Mouse (Mus musculus) heart, postnatal 36 days (tissue): Measurements from ENCODE around the gene E2f4. TPM values are rescaled to one million over a fixed set of nuclear protein-coding genes. Genes with fewer than 3 reads are reported as not detected.

Source experiments
- DNase-seq, 2 experiments: peaks; one replicate each; pipeline ENCODE4 v3.0.0; 2021 to 2022
- intact Hi-C: fragments of 180-260 bp; cut with DNase I; formaldehyde crosslinking; loops from one replicate; pipeline ENCODE4 v1.15.1; 2025
- total RNA-seq, 2 experiments: library from RNA; stranded (reverse); gene quantifications; 2 replicates each; pipeline ENCODE4 v1.2.3; 2021

Gene E2f4
- total RNA-seq, 2 experiments from 2014 or later: 18.9 to 20.0 TPM

- intact Hi-C loops: no loop called here
- no peak for DNase-seq
Observed at GRCm38 (mm10) chr8:105268342-105269074, 29.0 kb upstream of the E2f4 start.

- intact Hi-C loops: no loop called here
- no peak for DNase-seq
Observed at GRCm38 (mm10) chr8:105269075-105269458, 28.4 kb upstream of the E2f4 start.

DNA sequence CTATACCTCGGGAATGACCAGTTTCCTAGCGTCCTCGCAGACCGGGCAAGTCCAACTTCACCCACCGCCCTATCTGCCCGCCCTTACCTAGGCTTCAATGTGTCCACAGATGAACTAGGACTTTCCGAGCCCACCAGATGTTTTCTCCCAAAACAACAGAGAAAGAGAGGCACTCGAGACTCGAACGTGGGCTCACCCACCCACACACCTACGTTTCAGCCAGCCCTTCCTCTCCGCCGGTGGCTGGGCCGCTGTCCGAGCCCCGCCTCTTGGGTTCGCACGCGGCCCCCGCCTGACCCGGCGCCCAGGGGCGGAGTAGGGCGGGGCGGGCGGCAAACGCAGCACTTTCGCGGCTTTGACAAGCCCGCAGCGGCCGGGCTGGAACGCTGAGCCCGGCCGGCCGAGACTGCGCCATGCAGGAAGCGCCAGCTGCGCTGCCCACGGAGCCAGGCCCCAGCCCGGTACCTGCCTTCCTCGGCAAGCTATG, 28.0 kb upstream of the E2f4 start, which contains the start of gene Hsf4:
Gene Hsf4, plus strand, starts transcription at position 341 of the 487 bp plus-strand sequence.
- intact Hi-C loops: no loop called here
- peak; percentile 72 to 73 for DNase-seq

- intact Hi-C loops: loop anchor here (10.0 kb wide), 1 partner anchor 616 kb away; no protein-coding TSS in a partner anchor
- DNase-seq: no peak
Observed at GRCm38 (mm10) chr8:105270101-105270915, 27.2 kb upstream of the E2f4 start.

DNA sequence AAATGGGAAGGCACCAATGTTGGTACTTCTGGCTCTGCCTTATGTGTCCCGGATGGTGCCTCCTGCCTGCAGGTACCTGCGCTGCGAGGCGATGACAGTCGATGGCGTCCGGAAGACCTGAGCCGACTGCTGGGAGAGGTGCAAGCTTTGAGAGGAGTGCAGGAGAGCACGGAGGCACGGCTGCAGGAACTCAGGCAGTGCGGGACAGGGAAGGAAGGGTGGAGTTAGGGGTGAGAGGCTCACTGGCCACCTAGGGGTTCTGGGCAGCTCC, 26.6 kb upstream of the E2f4 start:
- intact Hi-C loops: loop anchor here (10.0 kb wide), 1 partner anchor 616 kb away; no protein-coding TSS in a partner anchor
- no peak for DNase-seq

- DNase-seq: no peak
- intact Hi-C loops: loop anchor here (10.0 kb wide), 1 partner anchor 621 kb away; no protein-coding TSS in a partner anchor
Observed at GRCm38 (mm10) chr8:105275387-105275786, 22.1 kb upstream of the E2f4 start.

DNA sequence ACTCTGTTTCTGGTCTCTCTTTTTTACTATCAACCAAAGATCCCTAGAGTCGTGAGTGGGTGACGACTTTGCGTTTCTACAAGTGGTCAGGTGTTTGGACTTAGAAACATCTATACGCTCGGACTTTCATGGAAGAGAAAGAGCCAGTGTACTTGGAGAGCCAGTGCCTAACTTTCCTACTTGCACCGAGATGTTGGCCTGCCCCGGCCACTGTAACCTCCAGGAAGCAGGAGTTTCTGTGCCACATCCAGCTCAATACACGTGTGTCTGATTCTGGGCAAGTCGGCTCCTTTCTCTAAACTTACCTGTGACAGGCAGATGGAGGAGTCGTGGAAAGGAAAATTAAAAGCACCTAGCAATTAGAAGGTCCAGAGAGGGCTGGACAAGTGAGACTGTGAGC, 21.6 kb upstream of the E2f4 start, which contains the start of gene Nol3:
Gene Nol3, plus strand, starts transcription at position 301 of the 400 bp plus-strand sequence.
- intact Hi-C loops: loop anchor here (10.0 kb wide), 1 partner anchor 621 kb away; no protein-coding TSS in a partner anchor
- no peak for DNase-seq

DNA sequence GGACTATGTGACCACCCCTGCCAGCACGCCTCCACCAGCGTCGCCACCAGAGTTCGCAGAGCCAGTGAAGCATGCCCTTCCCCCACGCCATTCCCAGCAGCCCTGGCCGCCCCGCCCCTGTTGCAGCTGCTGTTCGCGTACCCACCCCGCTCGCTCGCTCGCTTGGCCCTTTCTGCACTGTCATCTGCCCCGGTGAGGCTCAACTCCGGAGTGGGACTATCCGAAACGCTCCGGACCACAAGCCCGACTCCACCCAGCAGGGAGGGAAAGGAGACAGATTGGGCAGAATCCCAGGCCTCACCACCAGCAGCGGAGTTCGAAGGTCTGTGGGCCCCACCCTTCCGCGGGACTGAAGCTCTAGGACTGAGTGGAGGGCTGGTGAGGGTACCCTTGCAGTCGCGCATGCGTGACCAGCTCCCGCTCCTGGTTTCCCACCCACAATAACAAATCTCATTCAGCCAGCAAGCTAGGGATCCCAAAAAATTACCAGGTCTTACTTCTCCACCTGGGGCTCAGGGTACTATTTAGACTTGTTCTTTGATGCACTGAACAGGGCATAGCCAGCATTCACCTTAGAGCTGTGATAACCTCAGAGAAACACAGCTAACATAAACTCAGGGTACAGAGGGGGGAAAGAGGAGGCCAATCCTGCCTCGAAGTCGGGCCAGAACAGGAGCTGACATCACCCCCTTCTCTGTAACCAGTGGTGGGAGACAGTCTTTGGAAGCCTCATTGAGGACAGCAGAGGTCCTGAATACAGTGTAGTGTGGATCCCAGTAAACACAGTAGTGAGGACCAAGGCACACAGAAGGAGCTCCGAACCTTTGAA, 21.0 kb upstream of the E2f4 start:
- intact Hi-C loops: loop anchor here (10.0 kb wide), 1 partner anchor 622 kb away; no protein-coding TSS in a partner anchor
- peak; percentile 57 to 60 for DNase-seq

DNA sequence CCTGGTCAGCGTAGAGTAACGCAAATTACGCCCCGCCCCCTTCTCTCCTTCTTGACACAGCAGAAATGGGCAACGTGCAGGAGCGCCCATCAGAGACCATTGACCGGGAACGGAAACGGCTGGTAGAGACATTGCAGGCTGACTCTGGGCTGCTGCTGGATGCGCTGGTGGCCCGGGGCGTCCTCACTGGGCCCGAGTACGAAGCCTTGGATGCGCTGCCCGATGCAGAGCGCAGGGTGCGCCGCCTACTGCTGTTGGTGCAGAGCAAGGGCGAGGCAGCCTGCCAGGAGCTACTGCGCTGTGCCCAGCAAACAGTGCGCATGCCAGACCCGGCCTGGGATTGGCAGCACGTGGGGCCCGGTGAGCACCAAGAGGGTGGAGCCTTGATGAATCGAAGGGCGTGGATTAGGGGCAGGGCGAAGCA, 18.5 kb upstream of the E2f4 start:
- intact Hi-C loops: loop anchor here (10.0 kb wide), 1 partner anchor 624 kb away; no protein-coding TSS in a partner anchor
- peak; percentile 73 to 75 for DNase-seq

GRCm38 (mm10) chr8:105280567-105280966, 16.9 kb upstream of the E2f4 start:
- intact Hi-C loops: loop anchor here (2.0 kb wide), 1 partner anchor 22 kb away; no protein-coding TSS in a partner anchor
- no peak for DNase-seq

- intact Hi-C loops: loop anchor here (2.0 kb wide), 1 partner anchor 23 kb away; no protein-coding TSS in a partner anchor
- DNase-seq: no peak
Observed at GRCm38 (mm10) chr8:105281821-105282220, 15.6 kb upstream of the E2f4 start.

- intact Hi-C loops: no loop called here
- no peak for DNase-seq
Observed at GRCm38 (mm10) chr8:105282239-105282638, 15.2 kb upstream of the E2f4 start.

DNA sequence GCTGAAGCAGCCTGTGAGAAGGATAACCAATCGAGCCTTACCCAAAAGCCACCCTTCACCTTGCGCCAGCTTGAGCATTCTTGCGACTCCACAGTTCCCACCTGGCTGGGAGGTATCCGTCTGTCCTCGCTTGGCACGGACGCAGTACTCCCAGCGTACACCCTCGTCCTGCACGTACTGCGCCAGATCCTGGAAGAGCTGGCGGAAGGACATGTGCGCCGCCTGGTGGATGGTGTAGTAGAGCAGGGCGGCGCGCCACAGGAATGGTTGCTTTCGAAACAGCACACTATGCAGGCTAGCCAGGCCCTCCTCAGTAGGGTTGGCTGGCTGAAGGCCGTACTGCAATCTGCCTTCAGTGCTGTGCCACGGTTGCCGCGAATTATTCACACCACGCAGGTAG, 14.4 kb upstream of the E2f4 start:
- intact Hi-C loops: no loop called here
- peak; percentile 52 to 59 for DNase-seq

DNA sequence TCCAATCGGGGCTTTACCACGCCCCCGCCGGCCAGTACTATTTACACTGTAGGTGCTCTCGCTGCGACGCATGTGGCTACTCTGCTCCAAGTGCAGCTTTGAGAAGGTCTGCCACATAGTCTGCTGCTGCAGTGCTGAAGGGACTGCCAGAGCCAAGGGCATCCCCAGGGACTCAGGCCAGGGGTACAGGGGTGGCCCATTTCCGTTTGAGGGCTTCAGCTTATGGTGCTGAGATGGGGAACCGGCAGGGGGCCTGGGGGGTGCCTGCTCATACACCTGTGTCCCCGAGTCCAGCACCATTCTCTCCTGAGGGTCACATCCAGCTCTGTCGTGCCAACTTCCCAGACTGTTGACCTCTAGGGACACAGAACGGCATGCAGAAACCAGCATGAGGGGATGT, 11.9 kb upstream of the E2f4 start:
- intact Hi-C loops: no loop called here
- DNase-seq: no peak

- no peak for DNase-seq
- intact Hi-C loops: no loop called here
Observed at GRCm38 (mm10) chr8:105286907-105287306, 10.6 kb upstream of the E2f4 start.

DNA sequence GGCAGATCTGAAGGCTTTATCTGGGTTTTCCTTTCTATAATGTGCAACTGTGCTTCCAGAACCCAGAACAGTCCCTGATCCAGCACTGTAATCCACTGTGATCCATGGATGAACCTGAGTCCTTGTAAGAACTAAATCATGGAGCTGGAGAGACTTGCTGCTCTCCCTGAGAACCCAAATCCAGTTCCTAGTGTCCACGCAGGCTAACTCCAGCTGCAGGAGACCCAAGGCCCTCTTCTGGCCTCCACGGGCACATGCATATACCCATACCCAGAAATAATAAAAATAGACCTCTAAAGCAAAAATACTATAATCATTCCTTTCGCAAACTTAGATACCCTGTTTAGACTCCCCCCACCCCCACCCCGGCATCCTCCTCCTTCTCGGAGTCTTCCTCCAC, 9.2 kb upstream of the E2f4 start:
- intact Hi-C loops: loop anchor here (2.0 kb wide), 1 partner anchor 23 kb away; the partner anchor contains the start of genes Fbxl8 and Tradd

GRCm38 (mm10) chr8:105288958-105289732, 8.3 kb upstream of the E2f4 start:
- intact Hi-C loops: loop anchor here (2.0 kb wide), 1 partner anchor 24 kb away; the partner anchor contains the start of genes Fbxl8 and Tradd
- DNase-seq: peak; percentile 91 to 92

More for the DNA sequence above, 9.2 kb upstream of the E2f4 start:
- DNase-seq: no peak

GRCm38 (mm10) chr8:105289805-105290460, 7.5 kb upstream of the E2f4 start, which contains the start of gene 4931428F04Rik:
Gene 4931428F04Rik (minus strand): TSS chr8:105289864.
- no peak for DNase-seq
- intact Hi-C loops: loop anchor here (2.0 kb wide), 1 partner anchor 25 kb away; the partner anchor contains the start of genes Fbxl8 and Tradd
